Mouse (Mus musculus) brain, embryonic 14.5 days (tissue): Measurements from ENCODE around the gene Jdp2.

Source experiments
- CTCF ChIP-seq: fragments of 200-500 bp; IDR thresholded peaks from 2 replicates; pipeline ENCODE4 v1.5.1; 2012; ENCODE audit warnings: inconsistent platforms, mild to moderate bottlenecking, moderate library complexity, borderline replicate concordance; ENCODE audit not compliant: insufficient read depth, insufficient read length; ENCODE audit errors: extremely low read depth
- POLR2A ChIP-seq: fragments of 200-500 bp; IDR thresholded peaks from 2 replicates; pipeline ENCODE4 v1.6.1; 2012; ENCODE audit warnings: mild to moderate bottlenecking, inconsistent platforms, borderline replicate concordance; ENCODE audit not compliant: poor library complexity, insufficient read depth, insufficient read length, severe bottlenecking; ENCODE audit errors: extremely low read depth

- TF ChIP-seq CTCF (no peak), POLR2A (no peak)
Measured at GRCm38 (mm10) chr12:85670080-85670479, 71.3 kb downstream of the Jdp2 start.
